ENCODE assay signal across 13 mouse cellular contexts in genomic region chr10:24323066-24323465, GRCm38 (mm10).
DNase-seq lines count a peak whose midpoint lies in the region.
"Had no signal": no experiment of that assay in that cellular context is flagged by ENCODE, and none has a peak within 500 bp of the region (broad histone marks: within the 10 kb centered on the region; RNA-seq: fewer than 3 reads in every experiment).

No protein-coding gene starts in this region.

- peak; percentile 52 to 64 for DNase-seq in cerebellum, postnatal 10 days
- DNase-seq in cerebellum, adult 11 months: no peak
- peak; percentile 21 to 49 for DNase-seq in cerebellum, postnatal 14 days
- DNase-seq in cerebellum, adult 18-20 months: no peak
- DNase-seq: adrenal gland, adult 2 months; adrenal gland, adult 8-10 months; adrenal gland, postnatal 10 days; adrenal gland, postnatal 14 days; adrenal gland, postnatal 25 days; adrenal gland, postnatal 36 days; B cell, adult 2 months; cerebellum, adult 11-12 months; cerebellum, adult 8-10 months had no signal

Comparison
In these comparisons a context has a peak if more than half of its experiments do, and no peak if none do; other contexts are left out.
1. DNase-seq: peak in cerebellum, postnatal 10 days (2 of 2) and cerebellum, postnatal 14 days (2 of 2); none in cerebellum, adult 11 months (single experiment) and cerebellum, adult 18-20 months (0 of 2).